Mouse (Mus musculus): ENCODE data around the gene Tmc7. TPM values are rescaled to one million over a fixed set of nuclear protein-coding genes. Genes with fewer than 3 reads are reported as not detected.

Gene Tmc7
- total RNA-seq, 2 experiments from 2014 or later: 9.4 TPM

GRCm38 (mm10) chr7:118518687-118519086, 65.8 kb downstream of the Tmc7 start:
- intact Hi-C loops (cut with DNase I): loop anchor here (1.0 kb wide), 3 partner anchors 27 to 213 kb away; partner anchors contain the start of genes Itpripl2 and Syt17
- peak; percentile 81 to 92 for DNase-seq

DNA sequence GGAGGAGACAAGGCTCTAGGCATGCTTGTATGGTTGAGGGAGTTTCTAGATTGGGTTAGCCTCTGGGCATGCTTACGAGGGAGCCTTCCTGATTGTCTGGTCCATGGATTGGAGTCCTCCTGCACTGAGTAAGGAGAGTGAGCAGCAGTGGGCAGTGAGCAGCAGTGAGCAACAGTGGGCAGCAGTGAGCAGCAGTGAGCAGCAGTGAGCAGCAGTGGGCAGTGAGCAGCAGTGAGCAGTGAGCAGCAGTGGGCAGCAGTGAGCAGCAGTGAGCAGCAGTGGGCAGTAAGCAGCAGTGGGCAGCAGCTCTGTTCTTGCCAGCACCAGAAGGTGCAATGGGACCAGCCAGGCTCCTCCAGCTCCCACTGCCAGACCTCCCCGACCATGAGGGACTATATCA, 66.7 kb downstream of the Tmc7 start:
- intact Hi-C loops (cut with DNase I): loop anchor here (1.0 kb wide), 3 partner anchors 27 to 213 kb away; partner anchors contain the start of genes Itpripl2 and Syt17
- DNase-seq: peak in 1 of 2 experiments; percentile 18

DNA sequence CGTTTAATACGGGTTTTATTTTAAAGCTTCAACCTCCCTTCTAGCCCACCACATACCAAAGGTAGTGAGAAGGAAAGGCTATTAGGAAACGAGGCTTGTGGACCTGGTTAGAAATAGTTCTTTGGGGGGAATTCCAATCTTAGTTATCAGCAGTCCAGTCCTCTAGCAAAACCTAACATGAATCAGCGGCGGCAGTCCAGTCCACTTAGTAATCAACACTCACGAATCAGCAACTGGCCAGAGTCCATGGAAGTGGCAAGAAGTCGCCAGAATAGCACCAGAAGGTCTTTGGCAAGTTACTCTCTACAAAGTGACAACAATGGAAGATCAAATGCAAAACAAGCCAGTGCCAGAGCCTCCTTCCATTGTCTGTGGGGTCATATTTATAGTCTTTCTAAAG, 76.0 kb downstream of the Tmc7 start:
- intact Hi-C loops (cut with DNase I): no loop called here
- DNase-seq: no peak

DNA sequence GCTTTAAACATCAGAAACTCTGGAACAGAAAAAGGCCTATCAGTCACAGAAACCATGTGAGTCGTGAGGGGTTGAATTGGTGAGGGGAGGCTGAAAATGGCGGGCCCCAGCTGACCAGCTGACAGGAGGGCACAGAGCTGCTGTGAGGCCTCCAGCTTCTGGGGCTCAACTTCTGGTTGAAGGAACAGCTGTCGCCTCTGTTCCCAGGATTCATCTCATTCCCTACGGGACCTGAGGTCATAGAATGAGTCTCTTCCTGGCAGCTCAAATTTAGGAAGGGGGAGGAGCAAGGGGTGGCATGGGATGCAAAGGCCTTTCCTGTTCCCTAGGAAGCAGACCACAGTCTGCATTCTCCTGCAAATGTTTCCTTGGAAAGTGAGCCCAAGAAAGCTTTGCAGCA, 80.7 kb downstream of the Tmc7 start:
- DNase-seq: peak in 1 of 2 experiments; percentile 46
- intact Hi-C loops (cut with DNase I): no loop called here

DNA sequence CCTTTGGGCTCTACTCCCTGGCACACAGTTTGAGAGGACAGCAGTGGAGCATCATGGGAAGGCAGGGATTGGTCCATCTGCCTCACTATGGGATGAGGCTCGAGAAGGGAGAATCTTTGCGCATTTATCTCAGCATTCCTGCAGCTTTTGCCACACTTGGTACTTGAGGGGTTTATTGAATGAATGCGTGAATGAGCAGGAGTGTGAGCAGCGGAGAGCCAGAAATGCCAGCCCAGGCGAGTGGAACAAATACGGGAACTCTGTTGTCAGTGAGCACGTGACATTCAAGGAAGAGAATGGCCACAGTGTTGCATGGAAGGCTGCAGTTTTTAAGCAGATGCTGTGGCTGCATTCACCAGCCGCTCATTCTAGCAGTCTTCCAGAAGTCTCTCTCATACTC, 82.2 kb downstream of the Tmc7 start:
- no peak for DNase-seq
- intact Hi-C loops (cut with DNase I): no loop called here

GRCm38 (mm10) chr7:118499784-118500435, 84.6 kb downstream of the Tmc7 start:
- intact Hi-C loops (cut with DNase I): no loop called here
- no peak for DNase-seq

GRCm38 (mm10) chr7:118498984-118499783, 85.4 kb downstream of the Tmc7 start:
- intact Hi-C loops (cut with DNase I): no loop called here
- DNase-seq: no peak

GRCm38 (mm10) chr7:118494892-118495579, 89.5 kb downstream of the Tmc7 start:
- DNase-seq: no peak
- intact Hi-C loops (cut with DNase I): no loop called here

DNA sequence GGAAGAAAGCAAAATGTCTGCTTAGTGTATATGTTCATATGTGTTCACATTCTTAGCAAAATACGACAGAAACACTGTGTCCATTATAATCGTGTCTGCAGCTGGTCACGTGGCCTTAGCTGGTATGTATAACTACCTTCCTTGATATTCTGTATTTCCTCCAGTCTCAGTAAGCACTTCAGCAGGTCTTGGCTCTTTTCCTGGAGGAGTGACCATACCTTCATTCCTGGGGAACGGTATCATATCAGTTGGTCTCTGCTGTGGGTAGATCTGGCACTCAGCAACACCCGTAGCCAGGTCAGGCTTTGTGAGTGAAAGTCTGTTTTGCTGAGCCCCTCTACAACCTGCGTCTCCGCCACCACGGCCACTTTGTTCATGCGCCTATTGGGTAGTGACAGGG, 90.6 kb downstream of the Tmc7 start:
- intact Hi-C loops (cut with DNase I): no loop called here
- DNase-seq: no peak

- intact Hi-C loops (cut with DNase I): loop anchor here (1.0 to 2.0 kb wide), 2 partner anchors 27 to 41 kb away; no protein-coding TSS in a partner anchor
- DNase-seq: peak; percentile 87 to 90
Measured at GRCm38 (mm10) chr7:118491431-118492147, 92.9 kb downstream of the Tmc7 start, which contains the start of gene Itpripl2. Itpripl2 (minus strand) TSS chr7:118491975.

GRCm38 (mm10) chr7:118490666-118491430, 93.7 kb downstream of the Tmc7 start:
- DNase-seq: peak; percentile 43 to 54
- intact Hi-C loops (cut with DNase I): loop anchor here (1.0 to 2.0 kb wide), 2 partner anchors 27 to 40 kb away; no protein-coding TSS in a partner anchor

GRCm38 (mm10) chr7:118489706-118490665, 94.5 kb downstream of the Tmc7 start:
- intact Hi-C loops (cut with DNase I): loop anchor here (2.0 kb wide), 1 partner anchor 39 kb away; no protein-coding TSS in a partner anchor
- no peak for DNase-seq

- intact Hi-C loops (cut with DNase I): no loop called here
- DNase-seq: no peak
Measured at GRCm38 (mm10) chr7:118488060-118488664, 96.4 kb downstream of the Tmc7 start.

DNA sequence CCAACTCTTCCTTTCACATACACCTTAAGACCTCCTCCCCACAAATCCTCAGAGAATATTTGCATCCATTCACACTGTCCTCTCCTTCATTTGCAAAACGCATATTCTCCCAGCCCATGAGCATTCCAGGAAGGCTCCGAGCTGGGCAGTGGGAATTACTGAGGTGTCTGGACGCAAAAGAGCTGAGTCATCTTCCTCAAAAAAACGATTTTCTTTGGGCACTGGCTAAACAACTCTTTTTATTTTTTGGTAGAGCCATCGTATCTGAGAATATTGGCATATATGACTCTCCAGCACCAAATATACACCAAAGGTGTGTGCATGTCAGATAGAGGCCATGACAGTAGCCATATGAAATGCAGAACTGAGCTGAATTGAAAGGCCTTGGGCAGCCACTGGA, 97.6 kb downstream of the Tmc7 start:
- no peak for DNase-seq
- intact Hi-C loops (cut with DNase I): no loop called here

All from heart, postnatal 10 days (tissue).